Mouse (Mus musculus) gastrocnemius, adult 18-20 months (tissue): Measurements from ENCODE around the gene Hoxa5. TPM values are rescaled to one million over a fixed set of nuclear protein-coding genes. Genes with fewer than 3 reads are reported as not detected.

Source experiments
- DNase-seq: peaks from one replicate; pipeline ENCODE4 v3.0.0; 2021; ENCODE audit warnings: low spot score
- total RNA-seq, 2 experiments: library from RNA; stranded (reverse); gene quantifications; 2 replicates each; pipeline ENCODE4 v1.2.3; 2021

Gene Hoxa5
- total RNA-seq, 2 experiments from 2014 or later: 2.0 to 2.1 TPM

DNA sequence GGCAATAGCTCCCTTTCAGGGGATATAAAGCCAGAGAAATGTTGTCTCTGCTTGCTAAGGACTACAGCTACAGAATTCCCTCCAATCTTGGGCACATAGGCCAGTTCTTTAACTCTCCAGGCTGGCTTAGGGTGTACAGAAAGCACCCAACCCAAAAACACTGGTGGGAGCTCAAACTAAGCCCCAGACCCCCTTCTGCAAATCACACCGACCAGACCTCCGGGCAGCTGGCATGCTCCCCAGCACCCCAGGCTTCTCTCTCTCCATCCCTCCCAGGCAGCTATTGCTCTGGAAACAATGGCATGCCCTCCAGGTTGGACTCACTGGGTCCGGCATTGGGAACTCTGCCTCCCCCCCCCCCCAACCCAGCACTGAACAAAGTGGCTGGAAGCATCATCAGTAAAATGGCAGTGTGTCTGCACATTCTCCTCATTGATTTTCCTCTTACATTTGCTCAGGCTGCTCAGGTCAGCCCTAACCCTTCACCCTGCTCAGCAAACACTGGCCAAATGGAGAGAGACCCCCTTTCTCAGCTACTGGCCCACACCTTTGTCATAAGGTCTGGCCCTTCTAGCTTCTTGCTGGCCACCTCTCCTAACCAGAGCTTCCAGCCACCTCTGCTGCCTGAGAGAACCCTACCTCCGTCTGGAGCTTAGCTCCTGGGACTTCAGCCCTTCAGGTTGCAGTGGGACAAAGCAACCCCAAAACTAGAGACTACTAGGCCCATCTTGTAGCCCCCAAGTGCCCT lies 25.3 kb downstream of the Hoxa5 start:
- no peak for DNase-seq

DNA sequence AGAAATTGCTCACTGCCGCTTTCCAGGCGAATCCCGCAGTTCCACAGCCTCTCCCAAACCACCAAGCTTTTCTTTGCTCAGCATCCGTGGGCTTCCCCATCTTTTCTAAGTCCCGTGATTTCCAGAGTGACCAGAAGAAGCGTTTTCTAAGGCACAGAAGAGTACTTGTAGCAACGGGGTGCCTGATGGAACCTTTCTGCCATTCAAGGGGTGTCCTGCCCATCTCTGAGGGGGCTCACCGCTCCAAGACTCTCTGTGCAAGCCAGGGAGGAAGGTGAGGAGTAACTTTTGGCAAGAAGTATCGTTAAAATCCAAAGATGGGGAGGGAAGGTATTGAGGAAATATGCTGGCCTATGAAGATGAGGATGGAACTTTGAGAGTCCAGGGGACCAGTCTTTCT lies 26.6 kb downstream of the Hoxa5 start:
- no peak for DNase-seq

DNA sequence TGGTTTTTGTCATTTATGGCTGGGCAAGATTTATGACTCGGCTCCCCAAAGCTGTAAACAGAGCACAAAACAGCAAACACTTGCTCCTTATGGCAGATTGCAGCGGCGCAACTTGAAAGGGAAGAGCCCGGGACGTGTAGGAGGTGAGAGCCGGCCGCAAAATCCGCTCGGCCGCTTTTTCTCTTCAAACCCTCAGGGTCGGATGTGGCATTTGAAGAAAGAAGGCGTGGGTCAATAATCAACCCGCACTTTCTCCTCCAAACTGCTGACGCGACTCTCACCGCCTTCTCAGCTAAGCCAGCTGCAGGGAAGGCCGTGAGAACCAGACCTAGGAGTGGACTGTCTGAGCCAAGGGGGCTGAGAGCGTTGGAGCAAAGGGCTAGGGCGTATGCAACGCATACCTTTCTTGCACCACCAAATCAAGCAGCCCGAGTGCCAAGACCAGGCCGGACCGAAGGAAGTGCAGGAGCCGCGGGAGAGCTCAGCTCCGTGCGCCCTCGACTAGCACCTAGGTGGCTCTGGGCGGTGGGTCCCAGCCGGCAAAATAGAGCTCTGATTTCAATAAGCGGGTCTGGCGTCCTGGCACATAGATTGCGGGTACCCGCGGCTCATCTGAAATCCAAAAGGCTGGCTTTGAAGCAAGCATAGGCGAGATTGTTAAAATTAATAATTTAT lies 27.2 kb downstream of the Hoxa5 start, which contains the start of gene 5730596B20Rik:
Gene 5730596B20Rik (plus strand): TSS at position 438 of the 675 bp plus-strand sequence.
- no peak for DNase-seq

GRCm38 (mm10) chr6:52176391-52176790 lies 28.0 kb downstream of the Hoxa5 start:
- no peak for DNase-seq

GRCm38 (mm10) chr6:52175864-52176263 lies 28.5 kb downstream of the Hoxa5 start:
- DNase-seq: no peak

- DNase-seq: no peak
Measured at GRCm38 (mm10) chr6:52174968-52175751, 29.2 kb downstream of the Hoxa5 start.

DNA sequence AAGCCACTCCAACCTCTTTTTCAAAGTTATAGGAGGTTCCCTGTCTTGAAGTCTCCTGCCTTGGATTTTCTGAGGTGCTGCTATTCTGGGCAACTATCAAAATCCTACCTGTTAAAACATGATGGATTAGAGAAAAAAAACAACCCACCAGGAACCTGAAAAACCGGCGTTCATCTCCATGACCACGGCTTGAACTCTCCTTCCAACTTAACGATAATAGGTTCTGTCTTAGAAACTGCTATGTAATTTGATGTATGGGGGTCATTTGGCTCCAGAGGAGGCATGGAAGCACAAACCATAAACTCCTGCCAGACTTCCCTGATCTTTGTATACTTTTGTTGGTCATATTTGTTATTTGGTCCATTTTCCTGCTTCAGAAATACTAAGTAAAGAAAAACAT lies 30.7 kb downstream of the Hoxa5 start:
- no peak for DNase-seq

DNA sequence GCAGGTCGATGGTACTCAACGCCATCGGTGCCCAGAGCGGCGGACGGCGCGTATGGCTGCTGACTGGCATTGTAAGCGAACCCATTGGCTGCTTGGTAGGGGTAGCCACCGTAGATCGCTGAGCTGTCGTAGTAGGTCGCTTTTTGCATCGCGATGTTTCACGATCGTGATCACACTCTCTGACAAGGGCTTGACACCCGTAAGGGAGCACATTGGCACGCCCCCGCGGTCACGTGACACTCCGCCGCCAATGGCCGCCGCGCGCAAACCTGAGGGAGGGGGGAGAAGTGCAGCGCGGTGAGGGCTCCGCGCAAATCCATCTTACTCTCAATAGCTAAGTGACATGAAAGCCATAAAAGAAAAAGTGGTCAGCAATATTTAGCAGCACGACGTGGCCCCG lies 31.9 kb downstream of the Hoxa5 start:
- DNase-seq: peak; percentile 84

- DNase-seq: no peak
Measured at GRCm38 (mm10) chr6:52171938-52172337, 32.4 kb downstream of the Hoxa5 start.

DNA sequence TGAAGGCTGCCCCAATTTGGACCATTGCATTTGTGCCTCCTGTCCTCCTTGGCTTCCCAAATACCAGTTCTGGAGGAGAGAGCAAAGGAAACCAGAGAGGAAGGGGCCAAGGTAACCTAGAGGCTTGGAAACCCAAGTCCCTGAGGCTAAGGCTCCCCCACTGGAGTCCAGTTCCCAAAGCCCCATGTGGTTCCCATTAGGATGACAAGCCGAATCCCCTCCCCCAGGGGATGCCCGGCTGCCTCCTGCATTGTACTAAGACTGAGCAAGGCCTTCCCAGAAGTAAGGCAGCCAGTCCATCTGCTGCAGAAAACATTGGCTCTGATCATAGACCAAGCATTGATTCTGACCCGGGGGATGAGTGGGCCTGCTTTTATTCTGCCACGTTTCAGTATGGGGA lies 33.1 kb downstream of the Hoxa5 start:
- DNase-seq: no peak

DNA sequence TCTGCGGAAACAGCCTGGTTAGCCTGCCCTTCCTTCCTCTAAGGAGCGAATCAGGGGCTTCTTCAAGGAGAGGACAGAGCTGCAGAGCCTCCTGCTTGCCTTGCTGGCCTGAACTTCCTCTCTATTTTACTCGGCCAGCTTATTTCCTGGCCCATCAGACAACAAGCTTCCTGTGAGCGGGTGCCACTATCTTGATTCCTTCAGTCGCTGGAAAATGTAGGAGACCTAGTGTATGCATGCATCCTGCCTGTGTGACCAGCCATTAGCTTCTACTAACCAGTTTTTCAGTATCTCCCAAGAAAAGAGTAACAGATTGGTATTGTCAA lies 33.5 kb downstream of the Hoxa5 start:
- DNase-seq: no peak

GRCm38 (mm10) chr6:52170166-52170897 lies 34.1 kb downstream of the Hoxa5 start:
- no peak for DNase-seq

- no peak for DNase-seq
Measured at GRCm38 (mm10) chr6:52169499-52170165, 34.8 kb downstream of the Hoxa5 start.

DNA sequence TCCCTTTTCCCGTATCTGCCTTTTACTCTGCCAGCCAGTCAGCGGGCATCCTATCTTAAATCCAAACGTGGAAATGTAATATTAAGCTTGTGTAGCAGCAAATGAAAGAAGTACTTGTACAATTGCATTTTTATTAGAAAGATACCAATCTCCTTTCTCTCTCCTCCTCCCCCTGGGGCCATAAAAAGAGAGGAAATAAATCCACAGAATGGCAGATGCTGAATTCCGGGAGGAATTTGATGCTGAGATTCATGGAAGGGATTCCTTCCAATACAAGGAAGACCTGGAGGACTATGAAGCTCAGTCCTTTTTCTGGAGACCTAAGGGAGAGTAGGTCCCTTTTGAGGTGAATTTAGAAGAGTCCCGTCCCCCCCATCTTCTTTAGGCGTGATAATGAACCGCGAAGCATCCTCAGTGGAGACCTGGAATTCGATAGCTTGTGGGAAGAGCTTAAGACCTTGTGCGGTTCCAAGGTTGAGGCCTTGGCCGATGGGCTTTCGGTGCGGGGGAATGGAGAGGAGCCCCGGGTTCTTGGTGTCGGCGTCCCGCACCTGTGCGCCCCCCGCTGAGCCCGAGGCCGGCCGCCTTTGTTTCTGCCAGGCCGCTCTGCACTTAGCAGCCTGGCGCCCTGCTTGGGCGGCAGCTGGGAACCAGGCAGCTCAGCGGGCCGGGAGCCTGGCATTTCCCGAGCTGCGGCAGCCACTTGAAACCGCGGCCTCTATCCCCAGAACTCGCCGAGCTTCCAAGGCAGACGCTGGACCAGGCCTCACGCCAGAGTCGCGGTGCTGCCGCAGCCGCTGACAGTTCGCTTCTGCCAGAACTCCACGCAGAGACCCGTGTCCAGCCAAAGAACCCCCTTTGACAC lies 36.0 kb downstream of the Hoxa5 start:
- peak; percentile 36 for DNase-seq

DNA sequence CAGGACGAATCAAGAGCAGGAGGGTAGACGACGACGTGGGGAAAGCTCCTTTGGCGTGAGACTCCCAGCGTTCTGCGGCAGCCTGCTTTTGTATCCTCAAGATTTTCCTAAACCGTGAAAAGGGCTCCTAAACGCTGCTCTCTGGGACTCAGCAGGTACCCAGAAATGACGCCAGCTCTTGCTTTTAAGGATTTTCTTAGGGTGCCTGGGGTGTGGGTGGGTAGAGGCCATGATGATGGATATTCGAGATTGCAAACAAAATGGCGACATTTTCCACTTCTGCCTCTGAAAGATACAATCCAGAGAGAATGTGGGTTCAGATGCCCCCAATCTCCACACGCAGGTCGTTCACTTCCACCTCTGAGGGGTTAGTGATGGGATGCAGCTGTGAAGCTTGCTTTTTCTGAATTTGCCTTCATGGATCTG lies 36.6 kb downstream of the Hoxa5 start:
- no peak for DNase-seq

DNA sequence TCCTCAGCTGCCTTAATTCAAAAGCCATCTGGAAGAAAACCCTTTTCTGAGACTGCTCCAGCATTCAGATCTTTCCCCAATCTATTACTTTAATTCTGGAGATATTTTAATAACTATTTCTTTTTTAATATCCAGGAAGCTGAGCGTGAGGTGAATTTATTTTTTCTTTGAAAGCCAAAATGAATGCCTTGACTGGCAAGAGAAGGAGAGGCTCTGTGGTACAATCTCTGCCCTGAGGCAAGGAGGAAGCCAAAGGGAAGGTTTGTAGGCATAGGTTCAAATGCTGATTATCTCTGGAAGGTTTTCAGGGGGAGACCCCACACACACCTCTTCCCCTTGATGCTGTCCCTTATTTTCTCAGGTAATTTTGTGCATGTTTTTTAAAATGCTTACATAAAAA lies 37.2 kb downstream of the Hoxa5 start:
- no peak for DNase-seq

GRCm38 (mm10) chr6:52166431-52167077 lies 37.8 kb downstream of the Hoxa5 start:
- DNase-seq: no peak

- DNase-seq: no peak
Measured at GRCm38 (mm10) chr6:52165441-52166370, 38.7 kb downstream of the Hoxa5 start.
